Mouse (Mus musculus) midbrain, postnatal 0 days (tissue): Measurements from ENCODE around the gene Catsperg1. TPM values are rescaled to one million over a fixed set of nuclear protein-coding genes. Genes with fewer than 3 reads are reported as not detected.

ENCODE experiments used
- ATAC-seq: fragments of 200-750 bp; cut with Nextera tagmentation; 2 replicates; pipeline ENCODE4 v1.8.0; 2017; ENCODE audit warnings: moderate number of reproducible peaks, mild to moderate bottlenecking, moderate TSS enrichment, moderate library complexity; ENCODE audit not compliant: low FRiP score
- DNase-seq: peaks from one replicate; pipeline ENCODE4 v3.0.0-alpha.2; 2015; ENCODE audit warnings: low spot score
- H3K27ac ChIP-seq: fragments of 300-500 bp; sonication (generic); 2 replicates; pipeline ENCODE4 v1.5.1; 2014; ENCODE audit warnings: low read depth, mild to moderate bottlenecking, low read length, mixed read lengths
- H3K27me3 ChIP-seq: fragments of 300-500 bp; sonication (generic); 2 replicates; pipeline ENCODE4 v1.6.1; 2014; ENCODE audit warnings: low read length, control low read depth, mixed read lengths; ENCODE audit not compliant: insufficient read depth
- H3K36me3 ChIP-seq: fragments of 300-500 bp; sonication (generic); 2 replicates; pipeline ENCODE4 v1.6.1; 2014; ENCODE audit warnings: low read length, control low read depth, mixed read lengths; ENCODE audit not compliant: insufficient read depth
- H3K4me1 ChIP-seq: fragments of 300-500 bp; sonication (generic); 2 replicates; pipeline ENCODE4 v1.6.1; 2014; ENCODE audit warnings: mild to moderate bottlenecking, control low read depth, antibody characterized with exemption, low read length, mixed read lengths; ENCODE audit not compliant: insufficient read depth
- H3K4me2 ChIP-seq: fragments of 300-500 bp; sonication (generic); 2 replicates; pipeline ENCODE4 v1.6.1; 2014; ENCODE audit warnings: low read depth, mild to moderate bottlenecking, low read length, mixed read lengths; ENCODE audit not compliant: poor library complexity, severe bottlenecking
- H3K4me3 ChIP-seq: fragments of 300-500 bp; sonication (generic); 2 replicates; pipeline ENCODE4 v1.5.1; 2014; ENCODE audit warnings: low read depth, mild to moderate bottlenecking, low read length, moderate library complexity
- H3K9ac ChIP-seq: fragments of 300-500 bp; sonication (generic); replicated peaks from 2 replicates; pipeline ENCODE4 v1.6.1; 2014; ENCODE audit warnings: mild to moderate bottlenecking, low read length, moderate library complexity, mixed read lengths; ENCODE audit not compliant: poor library complexity, severe bottlenecking
- H3K9me3 ChIP-seq: fragments of 300-500 bp; sonication (generic); 2 replicates; pipeline ENCODE4 v1.6.1; 2016; ENCODE audit warnings: low read length, control low read depth
- CTCF ChIP-seq: IDR thresholded peaks from 2 replicates; pipeline ENCODE4 v1.5.1; 2016; ENCODE audit warnings: antibody characterized with exemption, mild to moderate bottlenecking
- WGBS: fragments of 180-500 bp; shearing (Covaris S2); extraction: QIAGEN DNeasy Blood & Tissue Kit; methylation state at CpG from one replicate; pipeline ENCODE4 v1.1.7; 2014; 5-methylcytosine and 5-hydroxymethylcytosine counted together
- polyA plus RNA-seq: library from polyadenylated mRNA; unstranded; fragments of >200 nt; fragmentation: Nextera tagmentation; extraction: Ambion mirVana; gene quantifications from 2 replicates; pipeline ENCODE4 v1.2.1, GENCODE M21; 2015
- total RNA-seq: library from RNA; depleted of rRNA; stranded (reverse); fragments of >200 nt; gene quantifications from 2 replicates; pipeline ENCODE4 v1.2.3, GENCODE M21; 2014

Gene Catsperg1
- total and polyA plus RNA-seq, 2 experiments from 2014 or later, result 2.9 to 3.2 TPM

GRCm38 (mm10) chr7:29167656-29168055, 46.2 kb downstream of the Catsperg1 start:
- Histone ChIP-seq H3K36me3 (peaks cover 15% of the 10 kb centered on the region), H3K9ac (peak overlapping the region; percentile 86; the same call in 1 of the 2 replicates), H3K9me3 (no peaks in the 10 kb centered on the region), H3K4me3 (peak overlapping the region; percentile 77), H3K4me1 (peaks cover 11% of the 10 kb centered on the region; the same call in 1 of the 2 replicates), H3K27me3 (peaks cover 11% of the 10 kb centered on the region), H3K4me2 (peak overlapping the region; percentile 71), H3K27ac (peak overlapping the region; percentile 89; the same call in 1 of the 2 replicates)
- TF ChIP-seq CTCF, result no peak
- WGBS, result 15% methylated on average over 19 of the region's 19 CpGs
- DNase-seq (no peak), ATAC-seq (no peak)

- Histone ChIP-seq H3K4me2 (no peak overlapping the region), H3K9me3 (no peaks in the 10 kb centered on the region), H3K4me3 (no peak overlapping the region), H3K27ac (no peak overlapping the region), H3K27me3 (0 out of 2 replicates have a peak, but pooled peaks cover 5% of the 10 kb centered on the region), H3K4me1 (0 out of 2 replicates have a peak, but pooled peaks cover 4% of the 10 kb centered on the region), H3K36me3 (peaks cover 31% of the 10 kb centered on the region), H3K9ac (no peak overlapping the region)
- DNase-seq (no peak), ATAC-seq (no peak)
- no peak for TF ChIP-seq CTCF
- 26% methylated on average over 9 of the region's 9 CpGs for WGBS
Observed at GRCm38 (mm10) chr7:29162750-29163525, 50.9 kb downstream of the Catsperg1 start.

- peaks cover 31% of the 10 kb centered on the region for H3K36me3 ChIP-seq
- 0 out of 2 replicates have a peak, but pooled peaks cover 5% of the 10 kb centered on the region for H3K27me3 ChIP-seq
- no peak for TF ChIP-seq CTCF
- ATAC-seq (no peak), DNase-seq (no peak)
- H3K27ac ChIP-seq, result no peak overlapping the region
- H3K4me3 ChIP-seq, result no peak overlapping the region
- H3K4me2 ChIP-seq, result no peak overlapping the region
- no peaks in the 10 kb centered on the region for H3K9me3 ChIP-seq
- WGBS, result 92% methylated on average over 5 of the region's 5 CpGs
- no peak overlapping the region for H3K9ac ChIP-seq
- H3K4me1 ChIP-seq, result 0 out of 2 replicates have a peak, but pooled peaks cover 3% of the 10 kb centered on the region
Observed at GRCm38 (mm10) chr7:29162294-29162693, 51.5 kb downstream of the Catsperg1 start.

- Histone ChIP-seq H3K9ac (no peak overlapping the region), H3K9me3 (no peaks in the 10 kb centered on the region), H3K27me3 (0 out of 2 replicates have a peak, but pooled peaks cover 5% of the 10 kb centered on the region), H3K36me3 (peaks cover 21% of the 10 kb centered on the region), H3K4me3 (no peak overlapping the region), H3K4me1 (no peaks in the 10 kb centered on the region), H3K4me2 (no peak overlapping the region), H3K27ac (no peak overlapping the region)
- no peak for TF ChIP-seq CTCF
- WGBS, result 2% methylated on average over 5 of the region's 5 CpGs
- DNase-seq, result peak; percentile 22
- no peak for ATAC-seq
Observed at GRCm38 (mm10) chr7:29158264-29158663, 55.6 kb downstream of the Catsperg1 start.

- DNase-seq (peak; percentile 90), ATAC-seq (peak; percentile 85)
- Histone ChIP-seq H3K4me2 (peak within 1 kb of the TSS; percentile 89), H3K4me3 (peak within 1 kb of the TSS; percentile 74), H3K27me3 (0 out of 2 replicates have a peak, but pooled peaks cover 5% of the 10 kb centered on the region), H3K9ac (peak within 1 kb of the TSS; percentile 78), H3K27ac (peak within 1 kb of the TSS; percentile 86), H3K9me3 (no peaks in the 10 kb centered on the region), H3K36me3 (peaks cover 5% of the 10 kb centered on the region; the same call in 1 of the 2 replicates), H3K4me1 (no peaks in the 10 kb centered on the region)
- WGBS, result 4% methylated on average over 54 of the region's 68 CpGs
- peak; percentile 70 for TF ChIP-seq CTCF
Observed at GRCm38 (mm10) chr7:29155838-29156782, 57.7 kb downstream of the Catsperg1 start, which contains the start of gene Fam98c. TSS of gene Fam98c (minus strand) at chr7:29156234.
